Mouse (Mus musculus) cerebellum, adult 2 months (tissue): ENCODE measurements at regions not wholly inside any gene's neighbourhood (a gene's known extent, or its start where the extent isn't known, plus 50 kb on each side); places are given as distances from the start of the nearest gene placed in this dataset.

Source experiments
- CTCF ChIP-seq: fragments of 200-500 bp; IDR thresholded peaks from 2 replicates; pipeline ENCODE4 v1.5.1; 2011; ENCODE audit warnings: low read depth, mild to moderate bottlenecking, control low read depth, low read length, moderate library complexity, borderline replicate concordance; ENCODE audit not compliant: insufficient read depth
- POLR2A ChIP-seq: fragments of 200-500 bp; IDR thresholded peaks from 2 replicates; pipeline ENCODE4 v1.6.1; 2011; ENCODE audit warnings: low read length, control low read depth, borderline replicate concordance; ENCODE audit not compliant: insufficient read depth

- no peak for TF ChIP-seq CTCF
- no peak for TF ChIP-seq POLR2A
Measured at GRCm38 (mm10) chr2:167789471-167789923, 99.9 kb upstream of the Tmem189 start.
